Mouse (Mus musculus): ENCODE results near the gene Hoxd9.

Gene Hoxd9

GRCm38 (mm10) chr2:74683471-74683951 is 14.0 kb upstream of the Hoxd9 start:
- no peak for DNase-seq (ENCODE audit: low read depth, low spot score)

- DNase-seq (ENCODE audit: low read depth, low spot score) = no peak
These were observed 13.4 kb upstream of the Hoxd9 start for GRCm38 (mm10) chr2:74684106-74684505.

- no peak for DNase-seq (ENCODE audit: low read depth, low spot score)
These were observed 12.4 kb upstream of the Hoxd9 start for GRCm38 (mm10) chr2:74685059-74685603.

DNA sequence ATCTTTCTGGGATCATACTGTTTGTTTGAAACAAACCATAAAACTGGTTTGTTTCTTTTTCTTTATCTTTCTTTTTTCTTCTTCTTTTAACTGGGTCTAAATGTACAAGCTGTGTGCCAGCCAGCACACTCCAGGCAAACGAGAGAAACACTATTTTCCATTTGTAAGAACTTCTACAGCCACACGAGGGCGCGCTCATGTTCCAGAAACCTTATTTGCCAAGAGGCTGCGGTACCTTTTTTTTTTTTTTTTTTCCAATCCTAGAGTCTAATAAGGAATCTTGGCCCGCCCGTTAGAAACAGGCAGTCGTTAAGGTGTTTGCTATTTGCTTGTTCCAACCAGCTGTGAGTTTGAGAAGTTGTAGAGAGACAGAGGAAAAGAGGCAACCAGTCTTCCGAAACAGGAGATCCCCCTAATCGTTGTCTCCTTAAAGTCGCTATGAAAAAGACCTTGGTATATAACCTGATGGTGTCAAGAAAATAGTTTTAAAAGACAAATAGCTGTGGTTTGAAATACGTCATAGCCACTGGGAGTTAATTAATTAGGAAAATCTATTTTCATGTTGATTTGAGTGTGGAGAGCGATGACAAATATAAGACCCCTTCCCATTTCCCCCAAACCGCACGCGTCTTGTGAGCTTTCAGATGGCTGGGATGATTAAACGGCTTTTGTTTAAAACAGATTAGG is 11.1 kb upstream of the Hoxd9 start:
- peak; percentile 31 for DNase-seq (ENCODE audit: low read depth, low spot score)

- no peak for DNase-seq (ENCODE audit: low read depth, low spot score)
These were observed 10.4 kb upstream of the Hoxd9 start for GRCm38 (mm10) chr2:74686988-74687697.

GRCm38 (mm10) chr2:74687698-74688555 is 9.6 kb upstream of the Hoxd9 start:
- DNase-seq (ENCODE audit: low read depth, low spot score) = no peak

- no peak for DNase-seq (ENCODE audit: low read depth, low spot score)
These were observed 8.5 kb upstream of the Hoxd9 start for GRCm38 (mm10) chr2:74688795-74689573.

- DNase-seq (ENCODE audit: low read depth, low spot score) = no peak
These were observed 7.8 kb upstream of the Hoxd9 start for GRCm38 (mm10) chr2:74689574-74690337.

- no peak for DNase-seq (ENCODE audit: low read depth, low spot score)
These were observed 7.2 kb upstream of the Hoxd9 start for GRCm38 (mm10) chr2:74690338-74690716.

DNA sequence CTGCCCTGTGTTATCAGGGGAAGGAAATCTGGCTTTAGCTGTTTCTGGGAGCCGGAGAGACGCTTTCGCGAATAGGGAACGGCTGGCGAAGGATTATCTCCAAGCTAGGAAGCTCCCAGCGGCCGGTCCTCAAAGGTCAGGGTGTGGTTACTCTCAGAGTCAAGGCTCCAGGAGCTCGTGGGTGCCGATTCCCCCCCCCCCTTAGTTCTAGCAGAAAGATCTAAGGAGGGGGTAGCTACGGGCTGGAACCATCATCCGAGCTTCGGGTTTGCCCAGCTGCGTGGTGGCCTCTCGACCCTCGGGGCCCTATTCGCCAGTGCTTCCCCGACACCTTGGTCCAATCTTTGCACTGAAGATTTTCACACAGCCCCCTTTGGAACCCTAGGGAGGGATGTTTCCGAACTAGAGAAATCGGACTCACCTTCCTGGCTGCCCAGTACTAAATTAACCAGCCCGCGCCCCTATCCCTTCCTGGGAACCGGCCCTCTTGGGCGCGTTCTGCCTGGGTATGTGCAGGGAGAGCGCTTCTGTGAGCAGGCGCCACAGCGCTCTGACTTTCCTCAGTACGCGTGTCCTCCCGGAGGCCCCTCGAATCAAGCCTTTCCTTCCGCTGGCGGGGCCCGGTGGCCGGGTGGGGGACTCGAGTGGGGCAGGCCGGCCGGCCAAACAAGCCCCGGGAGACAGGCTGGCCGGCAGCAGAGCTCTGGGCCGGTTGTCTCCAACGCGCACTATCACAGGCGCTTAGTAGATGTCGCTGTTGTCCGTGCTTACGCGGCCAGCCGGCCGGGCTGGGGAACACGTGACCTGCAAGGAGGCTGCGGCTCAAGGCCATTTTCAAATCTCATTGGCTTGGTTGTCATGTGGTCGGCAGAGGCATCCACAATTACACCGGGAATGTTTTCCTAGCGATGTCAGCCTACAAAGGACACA is 6.2 kb upstream of the Hoxd9 start, which contains the start of gene Hoxd10:
TSS of gene Hoxd10 (plus strand) at position 903 of the 930 bp plus-strand sequence.
- DNase-seq (ENCODE audit: low read depth, low spot score) = no peak

DNA sequence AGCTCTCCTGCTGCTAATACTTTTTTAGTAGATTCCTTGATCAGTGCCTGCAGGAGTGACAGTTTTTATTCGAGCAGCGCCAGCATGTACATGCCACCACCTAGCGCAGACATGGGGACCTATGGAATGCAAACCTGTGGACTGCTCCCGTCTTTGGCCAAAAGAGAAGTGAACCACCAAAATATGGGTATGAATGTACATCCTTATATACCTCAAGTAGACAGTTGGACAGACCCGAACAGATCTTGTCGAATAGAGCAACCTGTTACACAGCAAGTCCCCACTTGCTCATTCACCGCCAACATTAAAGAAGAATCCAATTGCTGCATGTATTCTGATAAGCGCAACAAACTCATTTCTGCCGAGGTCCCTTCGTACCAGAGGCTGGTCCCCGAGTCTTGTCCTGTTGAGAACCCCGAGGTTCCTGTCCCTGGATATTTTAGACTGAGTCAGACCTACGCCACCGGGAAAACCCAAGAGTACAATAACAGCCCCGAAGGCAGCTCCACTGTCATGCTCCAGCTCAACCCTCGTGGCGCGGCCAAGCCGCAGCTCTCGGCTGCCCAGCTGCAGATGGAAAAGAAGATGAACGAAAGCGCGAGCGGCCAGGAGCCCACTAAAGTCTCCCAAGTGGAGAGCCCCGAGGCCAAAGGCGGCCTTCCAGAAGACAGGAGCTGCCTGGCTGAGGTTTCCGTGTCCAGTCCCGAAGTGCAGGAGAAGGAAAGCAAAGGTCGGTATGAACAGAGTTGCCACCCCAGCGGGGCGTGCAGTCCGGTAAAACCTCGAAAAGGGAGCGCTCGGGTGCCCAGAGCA is 5.3 kb upstream of the Hoxd9 start:
- no peak for DNase-seq (ENCODE audit: low read depth, low spot score)

DNA sequence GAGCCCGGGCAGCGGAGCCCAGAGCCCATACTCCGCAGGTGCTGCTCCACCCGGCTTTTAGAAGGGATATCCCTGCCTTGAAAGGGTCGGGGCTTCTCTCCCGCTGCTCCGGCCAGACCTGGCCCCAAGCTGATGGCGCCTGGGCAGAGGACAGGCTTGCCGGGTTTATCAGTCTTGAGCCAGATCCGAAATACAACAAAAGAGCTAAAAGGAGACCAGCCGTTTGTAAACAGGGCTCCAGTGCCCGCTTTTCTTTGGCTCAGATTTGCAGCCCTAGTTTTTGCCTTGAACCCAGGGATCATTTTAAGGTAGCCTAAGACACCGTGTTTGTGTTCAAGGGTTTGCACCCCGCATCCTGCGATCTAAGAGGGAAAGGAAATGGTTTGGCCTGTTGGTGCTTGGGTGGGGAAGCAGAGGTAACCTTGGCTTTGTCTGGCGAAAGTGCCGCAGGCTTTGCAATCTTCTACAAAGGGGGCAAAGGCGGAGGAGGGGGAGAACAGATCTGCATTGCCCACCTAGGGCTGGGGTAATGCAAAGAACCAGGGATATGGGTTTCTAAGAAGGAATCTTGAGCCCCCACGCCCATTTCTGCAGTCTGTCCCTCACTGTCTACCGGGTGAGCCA is 4.6 kb upstream of the Hoxd9 start:
- DNase-seq (ENCODE audit: low read depth, low spot score) = no peak

- DNase-seq (ENCODE audit: low read depth, low spot score) = no peak
These were observed 4.1 kb upstream of the Hoxd9 start for GRCm38 (mm10) chr2:74693432-74693827.

DNA sequence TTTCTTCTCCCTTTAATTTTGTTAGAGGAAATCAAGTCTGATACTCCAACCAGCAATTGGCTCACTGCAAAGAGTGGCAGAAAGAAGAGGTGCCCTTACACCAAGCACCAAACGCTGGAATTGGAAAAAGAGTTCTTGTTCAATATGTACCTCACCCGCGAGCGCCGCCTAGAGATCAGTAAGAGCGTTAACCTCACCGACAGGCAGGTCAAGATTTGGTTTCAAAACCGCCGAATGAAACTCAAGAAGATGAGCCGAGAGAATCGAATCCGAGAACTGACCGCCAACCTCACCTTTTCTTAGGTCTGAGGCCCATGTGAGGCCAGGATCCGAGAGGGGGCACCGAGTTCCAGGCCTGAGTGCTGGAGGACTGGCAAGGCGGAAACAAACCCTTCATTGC is 3.5 kb upstream of the Hoxd9 start:
- DNase-seq (ENCODE audit: low read depth, low spot score) = no peak

- no peak for DNase-seq (ENCODE audit: low read depth, low spot score)
These were observed 2.1 kb upstream of the Hoxd9 start for GRCm38 (mm10) chr2:74695383-74695782.

GRCm38 (mm10) chr2:74695813-74696430 is 1.6 kb upstream of the Hoxd9 start:
- no peak for DNase-seq (ENCODE audit: low read depth, low spot score)

Data from telencephalon, adult 2 months (tissue).